Mouse (Mus musculus) CH12.LX (cell line): Measurements from ENCODE around the gene Sergef. TPM values are rescaled to one million over a fixed set of nuclear protein-coding genes. Genes with fewer than 3 reads are reported as not detected.

ENCODE experiments used
- DNase-seq: peaks from one replicate; pipeline ENCODE4 v3.0.0-alpha.2; 2013; ENCODE audit errors: extremely low read depth
- H3K27ac ChIP-seq: 2 replicates; pipeline ENCODE4 v1.5.1; 2012; ENCODE audit warnings: low read depth, mild to moderate bottlenecking, control low read depth, moderate library complexity; ENCODE audit not compliant: insufficient read depth
- H3K27me3 ChIP-seq: replicated peaks from 2 replicates; pipeline ENCODE3; 2012; ENCODE audit warnings: inconsistent platforms
- H3K36me3 ChIP-seq, 2 experiments: replicated peaks in 1 of 2; 2 replicates each; pipeline versions ENCODE3 to v1.6.1; 2012; ENCODE audit warnings: inconsistent platforms in 1 of 2, low read length in 1 of 2, mild to moderate bottlenecking in 1 of 2, mixed read lengths in 1 of 2, moderate library complexity in 1 of 2; ENCODE audit not compliant: control insufficient read depth in 1 of 2, insufficient read depth in 1 of 2
- H3K4me1 ChIP-seq, 2 experiments: 2 replicates each; pipeline ENCODE4 v1.6.1; 2012; ENCODE audit warnings: inconsistent platforms in 1 of 2, moderate library complexity in 1 of 2; ENCODE audit not compliant: insufficient read depth in 2 of 2, control insufficient read depth in 1 of 2
- H3K4me2 ChIP-seq: 2 replicates; pipeline ENCODE4 v1.6.1; 2012; ENCODE audit warnings: low read depth, mild to moderate bottlenecking, control low read depth; ENCODE audit not compliant: poor library complexity, insufficient read depth, severe bottlenecking
- H3K4me3 ChIP-seq, 3 experiments: fragments of 150-350 bp in 1 of 3; sonication (generic) in 1 of 3; replicated peaks in 1 of 3; 2 replicates each; pipeline versions ENCODE3 to v1.5.1; 2011 to 2012; ENCODE audit warnings: low read depth in 2 of 3, low read length in 2 of 3, mild to moderate bottlenecking in 2 of 3, moderate library complexity in 2 of 3, control low read depth in 1 of 3, improper control_type of control experiment in 1 of 3, inconsistent platforms in 1 of 3, mixed read lengths in 1 of 3; ENCODE audit not compliant: poor library complexity in 1 of 3
- H3K79me2 ChIP-seq: replicated peaks from 2 replicates; pipeline ENCODE4 v1.6.1; 2012; ENCODE audit warnings: mild to moderate bottlenecking, moderate library complexity; ENCODE audit not compliant: control insufficient read depth, poor library complexity, insufficient read depth, severe bottlenecking; ENCODE audit errors: extremely low read depth
- H3K9ac ChIP-seq: 2 replicates; pipeline ENCODE4 v1.6.1; 2012; ENCODE audit warnings: low read depth, mild to moderate bottlenecking, control low read depth, moderate library complexity; ENCODE audit not compliant: insufficient read depth
- H3K9me3 ChIP-seq: replicated peaks from 2 replicates; pipeline ENCODE3; 2012; ENCODE audit warnings: low read length, inconsistent platforms, mixed read lengths
- CHD1 ChIP-seq: IDR thresholded peaks from 2 replicates; pipeline ENCODE4 v1.6.1; 2012; ENCODE audit warnings: low read depth, low read length, improper control_type of control experiment, inconsistent platforms
- CTCF ChIP-seq, 2 experiments: IDR thresholded peaks in 1 of 2; conservative IDR thresholded peaks in 1 of 2; 2 replicates each; pipeline ENCODE4 v1.5.1; 2011 to 2012; ENCODE audit warnings: low read depth in 2 of 2, low read length in 2 of 2, improper control_type of control experiment in 1 of 2, inconsistent platforms in 1 of 2, mild to moderate bottlenecking in 1 of 2, moderate library complexity in 1 of 2
- E2F4 ChIP-seq: IDR thresholded peaks from 2 replicates; pipeline ENCODE4 v1.6.1; 2011; ENCODE audit warnings: low read depth, low read length, improper control_type of control experiment; ENCODE audit not compliant: insufficient replicate concordance
- ELF1 ChIP-seq: IDR thresholded peaks from 2 replicates; pipeline ENCODE4 v1.6.1; 2014; ENCODE audit warnings: low read depth, mild to moderate bottlenecking, inconsistent platforms, low read length, improper control_type of control experiment
- ETS1 ChIP-seq: conservative IDR thresholded peaks from 2 replicates; pipeline ENCODE4 v1.6.1; 2012; ENCODE audit warnings: low read depth, mild to moderate bottlenecking, inconsistent platforms, low read length, improper control_type of control experiment, moderate library complexity
- GABPA ChIP-seq: IDR thresholded peaks from 2 replicates; pipeline ENCODE4 v1.6.1; 2012; ENCODE audit warnings: low read depth, low read length, improper control_type of control experiment, inconsistent platforms; ENCODE audit not compliant: insufficient replicate concordance
- IRF4 ChIP-seq: IDR thresholded peaks from 2 replicates; pipeline ENCODE4 v1.6.1; 2014; ENCODE audit warnings: low read depth, mild to moderate bottlenecking, inconsistent platforms, low read length, improper control_type of control experiment
- JUN ChIP-seq: IDR thresholded peaks from 2 replicates; pipeline ENCODE4 v1.6.1; 2011; ENCODE audit warnings: low read depth, mild to moderate bottlenecking, low read length, improper control_type of control experiment, moderate library complexity; ENCODE audit not compliant: insufficient read depth
- KAT2A ChIP-seq: IDR thresholded peaks from 2 replicates; pipeline ENCODE4 v1.6.1; 2012; ENCODE audit warnings: low read length, improper control_type of control experiment, inconsistent platforms; ENCODE audit not compliant: insufficient replicate concordance
- MAFK ChIP-seq: IDR thresholded peaks from 2 replicates; pipeline ENCODE4 v1.6.1; 2011; ENCODE audit warnings: low read length, improper control_type of control experiment; ENCODE audit not compliant: insufficient replicate concordance
- MAX ChIP-seq: IDR thresholded peaks from 2 replicates; pipeline ENCODE4 v1.6.1; 2011; ENCODE audit warnings: low read length, improper control_type of control experiment
- NRF1 ChIP-seq: IDR thresholded peaks from 2 replicates; pipeline ENCODE4 v1.6.1; 2014; ENCODE audit warnings: low read depth, mild to moderate bottlenecking, inconsistent platforms, low read length, improper control_type of control experiment, moderate library complexity
- POLR2A ChIP-seq: IDR thresholded peaks from 2 replicates; pipeline ENCODE4 v1.6.1; 2011; ENCODE audit warnings: low read depth, mild to moderate bottlenecking, improper control_type of control experiment, low read length
- RAD21 ChIP-seq: IDR thresholded peaks from 2 replicates; pipeline ENCODE4 v1.6.1; 2011; ENCODE audit warnings: low read depth, mild to moderate bottlenecking, low read length, improper control_type of control experiment, moderate library complexity
- SIN3A ChIP-seq: IDR thresholded peaks from 2 replicates; pipeline ENCODE4 v1.6.1; 2012; ENCODE audit warnings: low read length, improper control_type of control experiment, inconsistent platforms
- TBP ChIP-seq: conservative IDR thresholded peaks from 2 replicates; pipeline ENCODE4 v1.6.1; 2011; ENCODE audit warnings: low read depth, low read length, improper control_type of control experiment
- USF1 ChIP-seq: IDR thresholded peaks from 2 replicates; pipeline ENCODE4 v1.6.1; 2014; ENCODE audit warnings: low read depth, mild to moderate bottlenecking, inconsistent platforms, low read length, improper control_type of control experiment
- ZC3H11A ChIP-seq: IDR thresholded peaks from 2 replicates; pipeline ENCODE4 v1.6.1; 2012; ENCODE audit warnings: low read depth, mild to moderate bottlenecking, inconsistent platforms, low read length, improper control_type of control experiment
- ZNF384 ChIP-seq: IDR thresholded peaks from 2 replicates; pipeline ENCODE4 v1.6.1; 2012; ENCODE audit warnings: low read depth, low read length, improper control_type of control experiment, inconsistent platforms
- dilution Hi-C: fragments of 300-500 bp; cut with MboI; formaldehyde crosslinking; loops from 2 replicates; pipeline ENCODE4 v1.14.3; 2020; ENCODE audit warnings: low sequenced_read_pairs; ENCODE audit not compliant: extremely low pct_unique_long_range_greater_than_20kb, extremely low pct_ligation_motif_present
- in situ Hi-C: fragments of 300-500 bp; cut with MboI; formaldehyde crosslinking; loops from 3 replicates; pipeline ENCODE4 v1.14.3; 2019; ENCODE audit warnings: low sequenced_read_pairs, low pct_ligation_motif_present, low pct_unique_long_range_greater_than_20kb, mixed read lengths
- polyA plus RNA-seq: library from polyadenylated mRNA; unstranded; fragments of >175 nt; gene quantifications from 2 replicates; pipeline ENCODE4 v1.2.1, GENCODE M21; 2012; ENCODE audit warnings: low read depth; ENCODE audit not compliant: insufficient read length
- total RNA-seq, 2 experiments: library from RNA; depleted of rRNA; stranded (reverse); fragments of 300-350 nt in 1 of 2; fragments of >200 nt in 1 of 2; gene quantifications; 2 replicates each; pipeline ENCODE4 v1.2.3; 2012 to 2014

The Sergef gene
- total and polyA plus RNA-seq, 3 experiments, result 13.0 to 18.0 (median 14.1) TPM

DNA sequence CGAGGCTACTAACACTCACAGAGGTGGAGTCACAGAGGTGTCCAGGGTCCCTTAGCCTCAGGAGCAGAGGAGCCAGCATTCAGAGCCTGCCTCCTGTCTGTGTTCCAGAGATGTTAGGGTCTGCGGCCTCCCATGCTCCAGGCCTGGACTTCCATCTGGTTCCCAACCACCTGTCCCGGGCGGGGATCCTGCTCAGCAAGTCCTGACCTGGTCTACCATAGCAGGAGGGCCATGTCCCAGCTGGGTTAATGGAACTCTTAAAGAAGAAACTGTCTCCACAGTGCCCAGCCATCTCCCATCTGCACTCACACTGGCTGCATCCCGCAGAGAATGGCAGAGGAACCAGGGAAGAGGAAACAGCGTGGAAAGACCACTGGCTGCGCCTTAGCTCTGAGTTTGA, 234.9 kb downstream of the Sergef start:
- dilution Hi-C loops, result no loop called here
- DNase-seq, result no peak
- peaks cover 22 to 59% of the 10 kb centered on the region in 2 experiments for H3K4me1 ChIP-seq
- no peak overlapping the region for H3K9ac ChIP-seq
- no peaks in the 10 kb centered on the region for H3K27me3 ChIP-seq
- no peak for TF ChIP-seq NRF1
- TF ChIP-seq ZNF384, result no peak
- no peak for TF ChIP-seq MAX
- no peaks in the 10 kb centered on the region for H3K36me3 ChIP-seq
- H3K4me2 ChIP-seq, result no peak overlapping the region
- no peak overlapping the region for H3K4me3 ChIP-seq
- no peaks in the 10 kb centered on the region for H3K9me3 ChIP-seq
- no peaks in the 10 kb centered on the region for H3K79me2 ChIP-seq
- H3K27ac ChIP-seq, result no peak overlapping the region
- in situ Hi-C loops, result loop anchor here (10.0 kb wide), 1 partner anchor 140 kb away; no protein-coding TSS in a partner anchor

DNA sequence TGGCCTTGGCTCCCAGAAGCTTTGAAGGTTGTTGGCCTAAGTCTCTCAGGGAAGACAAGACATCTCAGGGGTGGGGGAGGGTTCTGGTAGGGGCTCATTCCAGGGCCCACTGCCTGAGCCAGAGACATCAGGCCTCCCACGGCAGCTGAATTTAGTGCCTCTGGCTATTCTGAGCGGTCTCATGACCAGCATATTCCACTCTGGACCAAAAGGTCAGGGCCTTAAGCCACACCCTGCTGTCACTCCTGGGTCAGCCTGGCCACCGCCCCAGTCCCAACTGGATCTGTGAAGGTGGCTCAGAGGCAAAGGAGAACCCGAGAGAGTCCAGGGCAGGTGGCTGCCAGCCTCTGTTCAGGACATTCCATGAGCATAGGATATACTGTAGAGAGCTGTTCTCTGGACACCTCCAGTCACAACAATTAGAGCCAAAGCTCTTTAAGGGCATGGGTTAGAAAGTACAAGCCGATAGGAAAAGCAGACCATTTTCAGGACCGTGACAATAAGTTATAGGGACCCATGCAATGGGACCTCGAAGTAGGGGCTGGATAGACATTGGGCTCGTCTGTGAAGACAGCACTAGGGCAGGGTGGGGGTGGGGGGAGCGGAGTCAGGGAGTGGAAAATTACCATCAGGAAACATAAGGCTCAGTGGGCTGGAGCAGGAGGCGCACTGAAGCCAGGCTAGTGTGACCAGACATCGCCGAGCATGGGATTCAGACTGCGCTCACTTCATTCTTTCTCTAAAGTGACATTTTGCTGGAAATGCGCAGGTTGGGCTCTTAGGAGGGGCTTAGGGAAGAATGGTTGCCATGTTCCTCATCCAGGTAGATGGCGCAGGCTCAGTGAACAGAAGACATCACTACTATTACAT, 235.8 kb downstream of the Sergef start:
- Histone ChIP-seq H3K27ac (no peak overlapping the region), H3K9ac (no peak overlapping the region), H3K4me2 (no peak overlapping the region), H3K9me3 (no peaks in the 10 kb centered on the region), H3K36me3 (no peaks in the 10 kb centered on the region), H3K27me3 (no peaks in the 10 kb centered on the region), H3K4me1 (peaks cover 17 to 54% of the 10 kb centered on the region in 2 experiments), H3K4me3 (no peak overlapping the region), H3K79me2 (no peaks in the 10 kb centered on the region)
- no peak for DNase-seq
- no peak for TF ChIP-seq JUN
- TF ChIP-seq MAX, result no peak
- no peak for TF ChIP-seq ZNF384
- TF ChIP-seq KAT2A, result no peak
- no peak for TF ChIP-seq USF1
- no peak for TF ChIP-seq ELF1
- no peak for TF ChIP-seq POLR2A
- no peak for TF ChIP-seq E2F4
- TF ChIP-seq CHD1, result no peak
- TF ChIP-seq ETS1, result no peak
- no peak for TF ChIP-seq SIN3A
- no peak for TF ChIP-seq IRF4
- no peak for TF ChIP-seq TBP
- TF ChIP-seq CTCF (conservative IDR thresholded peaks at IDR 0.05 in 1 of 2, IDR thresholded peaks at IDR 0.05 in 1 of 2; ENCODE audit: low read depth in 2 of 2, low read length in 2 of 2), result no peak
- TF ChIP-seq GABPA, result no peak
- TF ChIP-seq MAFK, result no peak
- no peak for TF ChIP-seq RAD21
- TF ChIP-seq ZC3H11A, result no peak
- in situ Hi-C loops, result loop anchor here (10.0 kb wide), 1 partner anchor 141 kb away; no protein-coding TSS in a partner anchor
- dilution Hi-C loops, result no loop called here
